Mouse (Mus musculus): Measurements from ENCODE around the gene Raf1. TPM values are rescaled to one million over a fixed set of nuclear protein-coding genes. Genes with fewer than 3 reads are reported as not detected.

Gene Raf1
- polyA plus RNA-seq, 1 experiment from 2014 or later: 88.2 TPM

DNA sequence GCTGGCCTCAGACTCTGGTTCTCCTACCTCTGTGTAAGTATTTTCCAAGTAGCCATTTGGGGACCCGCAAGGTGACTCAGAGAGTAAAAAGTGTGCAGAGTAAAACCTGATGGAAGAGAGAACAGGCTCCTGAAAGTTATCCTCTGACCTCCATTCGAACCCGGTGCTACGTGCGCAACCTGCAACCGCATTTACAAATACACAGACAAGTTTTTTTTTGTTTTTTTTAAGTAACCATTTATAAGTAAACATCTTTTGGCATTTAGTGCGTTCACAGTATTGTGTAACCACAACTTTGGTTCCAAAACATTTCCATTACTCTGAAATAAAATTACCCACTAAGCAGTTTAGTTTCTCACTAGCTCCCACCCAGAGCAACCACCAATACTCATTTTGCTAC, 1.0 kb upstream of the Raf1 start:
- WGBS: 93% methylated on average over 7 of the region's 7 CpGs
- Histone ChIP-seq H3K27ac (no peak overlapping the region), H3K27me3 (replicated peaks) (no peaks in the 10 kb centered on the region), H3K9ac (no peak overlapping the region), H3K4me1 (peaks cover 10% of the 10 kb centered on the region), H3K4me2 (peak overlapping the region; percentile 59), H3K4me3 (replicated peaks) (peak overlapping the region; percentile 71), H3K9me3 (no peaks in the 10 kb centered on the region), H3K36me3 (no peaks in the 10 kb centered on the region)
- no peak for ATAC-seq (ENCODE audit: insufficient read depth, low FRiP score, low read depth)

- WGBS: under 1% methylated on average over 53 of the region's 53 CpGs
- peaks cover 10% of the 10 kb centered on the region for H3K4me1 ChIP-seq
- no peaks in the 10 kb centered on the region for H3K27me3 ChIP-seq (replicated peaks)
- no peaks in the 10 kb centered on the region for H3K9me3 ChIP-seq
- no peaks in the 10 kb centered on the region for H3K36me3 ChIP-seq
- H3K9ac ChIP-seq: peak overlapping the region; percentile 92
- H3K27ac ChIP-seq: peak overlapping the region; percentile 96
- H3K4me3 ChIP-seq (replicated peaks): peak overlapping the region; percentile 71
- H3K4me2 ChIP-seq: peak overlapping the region; percentile 76
- ATAC-seq (ENCODE audit: insufficient read depth, low FRiP score, low read depth): peak; percentile 24
Measured at GRCm38 (mm10) chr6:115675508-115676336, 713 bp downstream of the Raf1 start.

- Histone ChIP-seq H3K9me3 (no peaks in the 10 kb centered on the region), H3K9ac (peak overlapping the region; percentile 92), H3K27me3 (replicated peaks) (no peaks in the 10 kb centered on the region), H3K4me3 (replicated peaks) (peak overlapping the region; percentile 71), H3K27ac (peak overlapping the region; percentile 96), H3K4me2 (peak overlapping the region; percentile 76), H3K36me3 (no peaks in the 10 kb centered on the region), H3K4me1 (peaks cover 10% of the 10 kb centered on the region)
- under 1% methylated on average over 13 of the region's 13 CpGs for WGBS
- ATAC-seq (ENCODE audit: insufficient read depth, low FRiP score, low read depth): no peak
Measured at GRCm38 (mm10) chr6:115675166-115675507, 1.3 kb downstream of the Raf1 start.

- H3K27ac ChIP-seq: no peak overlapping the region
- no peaks in the 10 kb centered on the region for H3K36me3 ChIP-seq
- H3K9me3 ChIP-seq: no peaks in the 10 kb centered on the region
- H3K4me2 ChIP-seq: peak overlapping the region; percentile 76
- H3K27me3 ChIP-seq (replicated peaks): no peaks in the 10 kb centered on the region
- WGBS: 26% methylated on average over 2 of the region's 2 CpGs
- peak overlapping the region; percentile 71 for H3K4me3 ChIP-seq (replicated peaks)
- peaks cover 10% of the 10 kb centered on the region for H3K4me1 ChIP-seq
- H3K9ac ChIP-seq: no peak overlapping the region
- no peak for ATAC-seq (ENCODE audit: insufficient read depth, low FRiP score, low read depth)
Measured at GRCm38 (mm10) chr6:115674316-115674715, 2.1 kb downstream of the Raf1 start.

DNA sequence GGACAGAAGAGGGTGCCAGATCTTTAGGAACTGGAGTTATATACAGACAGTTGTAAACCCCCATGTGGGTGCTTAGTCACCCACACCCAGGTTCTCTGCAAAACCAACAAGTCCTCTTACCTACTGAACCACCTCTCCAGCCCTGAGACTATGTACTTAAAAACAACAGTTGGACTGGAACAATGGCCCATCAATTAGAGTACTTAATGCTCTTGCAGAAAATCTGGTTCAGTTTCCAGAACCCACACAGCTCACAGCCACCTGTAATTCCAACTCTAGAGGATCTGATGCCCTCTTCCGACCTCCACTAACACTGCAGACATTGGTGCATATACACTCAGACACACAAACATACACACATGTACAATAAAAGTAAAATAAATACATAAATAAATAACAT, 3.7 kb downstream of the Raf1 start:
- no peak for ATAC-seq (ENCODE audit: insufficient read depth, low FRiP score, low read depth)

DNA sequence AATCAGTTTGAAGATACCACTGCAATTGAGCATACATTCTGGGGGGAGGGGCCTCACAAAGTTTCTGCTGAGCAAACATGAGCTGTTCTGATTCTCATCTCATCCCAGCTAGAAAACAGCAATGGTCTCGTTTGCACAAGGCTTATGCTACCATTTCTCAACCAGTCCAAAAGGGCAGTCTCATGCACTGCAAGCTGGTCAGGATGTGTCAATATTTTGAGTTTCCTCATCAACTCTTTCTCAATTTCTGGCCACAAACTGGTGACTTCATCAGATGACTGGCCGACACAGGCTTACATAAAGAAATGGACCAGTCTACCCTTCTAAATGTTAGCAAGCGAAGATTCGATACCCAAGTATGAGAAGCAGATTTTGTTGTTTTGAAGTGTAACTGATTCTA, 9.8 kb downstream of the Raf1 start:
- Histone ChIP-seq H3K4me3 (replicated peaks) (no peak overlapping the region), H3K27ac (peak overlapping the region; percentile 16; the same call in 1 of the 2 replicates), H3K4me2 (no peak overlapping the region), H3K27me3 (replicated peaks) (no peaks in the 10 kb centered on the region), H3K36me3 (no peaks in the 10 kb centered on the region), H3K9me3 (no peaks in the 10 kb centered on the region), H3K4me1 (no peaks in the 10 kb centered on the region), H3K9ac (no peak overlapping the region)
- peak; percentile 65; the same call in 1 of the 2 replicates for ATAC-seq (ENCODE audit: insufficient read depth, low FRiP score, low read depth)
- 68% methylated on average over 4 of the region's 4 CpGs for WGBS

More for the DNA sequence above, 3.7 kb downstream of the Raf1 start:
- H3K9ac ChIP-seq: no peak overlapping the region
- H3K4me1 ChIP-seq: peaks cover 10% of the 10 kb centered on the region
- WGBS: 96% methylated on average over 1 of the region's 1 CpGs
- H3K4me2 ChIP-seq: no peak overlapping the region
- no peaks in the 10 kb centered on the region for H3K9me3 ChIP-seq
- no peaks in the 10 kb centered on the region for H3K27me3 ChIP-seq (replicated peaks)
- H3K4me3 ChIP-seq (replicated peaks): no peak overlapping the region
- H3K27ac ChIP-seq: no peak overlapping the region
- H3K36me3 ChIP-seq: no peaks in the 10 kb centered on the region

DNA sequence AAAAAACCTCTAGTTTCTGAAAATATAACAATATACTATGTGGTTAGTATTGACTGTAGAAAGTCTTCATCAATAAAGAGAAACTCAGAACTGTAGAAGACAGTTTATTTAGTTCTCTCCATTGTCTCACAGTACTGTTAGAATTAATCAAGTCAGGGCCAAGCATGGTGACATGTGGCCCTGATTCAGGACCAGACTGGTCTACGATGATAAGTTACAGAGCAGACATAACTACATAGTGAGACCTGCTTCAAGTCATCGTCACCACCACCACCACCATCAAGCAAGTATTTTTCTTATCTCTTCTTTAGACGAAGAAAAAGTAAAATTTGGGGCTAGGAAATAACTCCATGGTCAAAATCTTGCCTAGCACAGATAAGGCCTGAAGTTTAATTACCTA, 12.2 kb downstream of the Raf1 start:
- H3K9ac ChIP-seq: no peak overlapping the region
- WGBS: 76% methylated on average over 3 of the region's 3 CpGs
- no peaks in the 10 kb centered on the region for H3K27me3 ChIP-seq (replicated peaks)
- no peaks in the 10 kb centered on the region for H3K36me3 ChIP-seq
- H3K4me1 ChIP-seq: no peaks in the 10 kb centered on the region
- ATAC-seq (ENCODE audit: insufficient read depth, low FRiP score, low read depth): no peak
- H3K4me2 ChIP-seq: no peak overlapping the region
- no peaks in the 10 kb centered on the region for H3K9me3 ChIP-seq
- no peak overlapping the region for H3K4me3 ChIP-seq (replicated peaks)
- no peak overlapping the region for H3K27ac ChIP-seq

DNA sequence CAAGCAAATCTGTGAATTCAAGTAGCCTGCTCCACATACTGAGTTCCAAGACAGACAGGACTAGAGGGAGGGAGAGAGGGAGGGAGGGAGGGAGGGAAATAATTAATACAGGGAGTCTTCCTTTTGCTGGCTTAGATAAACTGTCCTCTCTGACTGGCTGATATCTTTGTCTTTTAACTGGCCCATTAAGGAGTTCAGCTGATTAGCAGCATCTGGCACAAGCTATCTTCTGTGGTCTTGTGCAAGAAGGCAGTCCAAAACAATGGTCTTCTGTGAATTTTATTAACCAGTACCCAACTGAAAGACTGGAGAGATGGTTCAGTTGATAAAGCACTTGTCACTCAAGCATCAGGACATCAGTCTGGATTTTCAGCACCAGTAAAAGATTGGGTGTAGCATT, 17.6 kb downstream of the Raf1 start:
- ATAC-seq (ENCODE audit: insufficient read depth, low FRiP score, low read depth): no peak; the same call in 1 of the 2 replicates
- Histone ChIP-seq H3K4me2 (no peak overlapping the region), H3K9me3 (no peaks in the 10 kb centered on the region), H3K36me3 (no peaks in the 10 kb centered on the region), H3K4me1 (no peaks in the 10 kb centered on the region), H3K9ac (no peak overlapping the region), H3K4me3 (replicated peaks) (no peak overlapping the region), H3K27me3 (replicated peaks) (no peaks in the 10 kb centered on the region), H3K27ac (no peak overlapping the region)

DNA sequence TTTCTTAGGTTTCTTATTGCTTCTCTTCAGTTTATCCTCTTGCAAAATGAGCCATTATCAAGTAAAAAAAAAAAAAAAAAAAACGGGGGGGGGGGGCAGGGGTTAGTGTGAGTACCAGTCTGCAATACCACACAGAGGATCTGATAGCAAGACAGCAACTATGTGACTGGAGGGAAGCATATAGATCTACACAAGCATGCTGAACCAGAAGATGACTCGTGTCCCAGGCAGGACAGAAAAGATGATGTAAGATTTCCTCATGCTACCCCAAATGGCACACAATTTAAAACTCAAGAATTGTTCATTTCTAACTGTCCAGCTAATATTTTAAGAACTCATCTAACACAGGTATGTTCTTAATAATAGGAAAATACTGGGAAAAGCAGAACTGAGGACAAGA, 22.5 kb downstream of the Raf1 start:
- 43% methylated on average over 2 of the region's 2 CpGs for WGBS
- no peaks in the 10 kb centered on the region for H3K27me3 ChIP-seq (replicated peaks)
- H3K4me1 ChIP-seq: peaks cover 14% of the 10 kb centered on the region
- no peaks in the 10 kb centered on the region for H3K36me3 ChIP-seq
- H3K4me2 ChIP-seq: no peak overlapping the region
- H3K9ac ChIP-seq: no peak overlapping the region
- ATAC-seq (ENCODE audit: insufficient read depth, low FRiP score, low read depth): no peak
- H3K27ac ChIP-seq: no peak overlapping the region; the same call in 1 of the 2 replicates
- no peak overlapping the region for H3K4me3 ChIP-seq (replicated peaks)
- no peaks in the 10 kb centered on the region for H3K9me3 ChIP-seq

DNA sequence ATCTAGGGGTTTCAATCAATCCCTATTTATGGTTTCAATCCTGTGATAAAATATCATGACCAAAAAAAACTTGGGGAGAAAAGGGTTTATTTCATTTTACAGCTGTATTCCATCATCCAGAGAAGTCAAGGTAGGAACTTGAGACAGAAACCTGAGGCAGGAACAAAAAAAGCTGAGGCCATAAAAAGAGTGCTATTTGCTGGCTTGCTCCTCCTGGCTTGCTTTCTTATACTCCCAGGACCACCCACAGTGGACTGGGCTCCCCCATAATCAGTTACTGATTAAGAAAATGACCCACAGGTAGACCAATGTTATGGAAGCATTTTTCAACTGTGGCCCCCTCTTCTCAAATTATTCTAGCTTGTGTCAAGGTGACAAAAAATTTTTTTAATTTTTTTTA, 24.7 kb downstream of the Raf1 start:
- Histone ChIP-seq H3K36me3 (no peaks in the 10 kb centered on the region), H3K27ac (no peak overlapping the region), H3K9me3 (no peaks in the 10 kb centered on the region), H3K27me3 (replicated peaks) (no peaks in the 10 kb centered on the region), H3K4me1 (peaks cover 19% of the 10 kb centered on the region), H3K9ac (no peak overlapping the region), H3K4me2 (no peak overlapping the region), H3K4me3 (replicated peaks) (no peak overlapping the region)
- ATAC-seq (ENCODE audit: insufficient read depth, low FRiP score, low read depth): no peak

- Histone ChIP-seq H3K9ac (no peak overlapping the region), H3K4me2 (no peak overlapping the region), H3K27me3 (replicated peaks) (no peaks in the 10 kb centered on the region), H3K36me3 (no peaks in the 10 kb centered on the region), H3K9me3 (no peaks in the 10 kb centered on the region), H3K4me3 (replicated peaks) (no peak overlapping the region), H3K27ac (peak overlapping the region; percentile 62; the same call in 1 of the 2 replicates), H3K4me1 (peaks cover 19% of the 10 kb centered on the region)
- 42% methylated on average over 5 of the region's 5 CpGs for WGBS
- ATAC-seq (ENCODE audit: insufficient read depth, low FRiP score, low read depth): peak; percentile 80
Measured at GRCm38 (mm10) chr6:115650476-115651427, 25.7 kb downstream of the Raf1 start.

DNA sequence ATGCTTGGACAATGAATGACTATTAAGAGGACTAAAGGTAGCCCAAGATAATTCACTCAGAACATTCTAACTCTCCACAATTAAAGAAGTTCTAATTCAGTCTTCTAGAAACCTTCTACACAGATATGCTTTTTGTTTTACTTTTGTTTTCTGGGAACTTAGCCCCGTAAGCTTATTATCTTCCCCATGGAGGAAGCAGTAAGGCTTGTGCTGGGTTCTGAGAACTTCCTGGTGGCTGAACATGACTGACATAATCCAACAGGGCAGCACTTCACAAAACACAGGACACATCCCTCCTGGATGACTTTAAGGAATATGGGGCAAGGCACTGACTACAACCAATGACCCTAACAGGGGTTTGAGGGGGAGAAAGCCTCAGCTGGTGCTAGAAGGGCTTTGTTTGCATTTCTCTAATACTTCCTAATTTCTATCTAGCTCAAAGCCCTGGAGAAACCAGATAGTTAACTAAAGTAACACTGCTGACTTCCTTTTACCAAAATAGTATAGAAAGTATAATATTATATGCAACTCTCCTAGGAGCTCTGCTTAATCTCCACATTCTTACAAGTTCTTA, 26.6 kb downstream of the Raf1 start:
- Histone ChIP-seq H3K9ac (no peak overlapping the region), H3K4me3 (replicated peaks) (no peak overlapping the region), H3K9me3 (no peaks in the 10 kb centered on the region), H3K4me2 (no peak overlapping the region), H3K27me3 (replicated peaks) (no peaks in the 10 kb centered on the region), H3K36me3 (no peaks in the 10 kb centered on the region), H3K27ac (no peak overlapping the region), H3K4me1 (peaks cover 19% of the 10 kb centered on the region)
- 59% methylated on average over 1 of the region's 1 CpGs for WGBS
- ATAC-seq (ENCODE audit: insufficient read depth, low FRiP score, low read depth): no peak

Measured in stomach, embryonic 15.5 days (tissue).